Mouse (Mus musculus) testis, adult 2 months (tissue): ENCODE data around the gene Daam1. TPM values are rescaled to one million over a fixed set of nuclear protein-coding genes. Genes with fewer than 3 reads are reported as not detected.

Experiments
- H3K27ac ChIP-seq: fragments of 200-500 bp; 2 replicates; pipeline ENCODE4 v1.5.1; 2012; ENCODE audit warnings: low read depth, low read length; ENCODE audit not compliant: control insufficient read depth, insufficient read depth
- H3K27me3 ChIP-seq: fragments of 200-500 bp; 2 replicates; pipeline ENCODE4 v1.6.1; 2012; ENCODE audit warnings: mild to moderate bottlenecking, low read length, moderate library complexity; ENCODE audit not compliant: control insufficient read depth, insufficient read depth
- H3K36me3 ChIP-seq: fragments of 200-500 bp; 2 replicates; pipeline ENCODE4 v1.6.1; 2012; ENCODE audit warnings: mild to moderate bottlenecking, low read length; ENCODE audit not compliant: control insufficient read depth, insufficient read depth
- H3K4me1 ChIP-seq: fragments of 200-500 bp; 2 replicates; pipeline ENCODE4 v1.6.1; 2012; ENCODE audit warnings: low read length; ENCODE audit not compliant: control insufficient read depth, insufficient read depth
- H3K4me3 ChIP-seq: fragments of 200-500 bp; 2 replicates; pipeline ENCODE4 v1.5.1; 2012; ENCODE audit warnings: low read depth, mild to moderate bottlenecking, low read length, moderate library complexity, mixed read lengths; ENCODE audit not compliant: control insufficient read depth
- CTCF ChIP-seq: fragments of 200-500 bp; IDR thresholded peaks from 2 replicates; pipeline ENCODE4 v1.5.1; 2012; ENCODE audit warnings: low read depth, mild to moderate bottlenecking, inconsistent platforms, low read length, moderate library complexity; ENCODE audit not compliant: control insufficient read depth, insufficient read depth, insufficient replicate concordance
- POLR2A ChIP-seq: fragments of 200-500 bp; IDR thresholded peaks from 2 replicates; pipeline ENCODE4 v1.6.1; 2012; ENCODE audit warnings: low read depth, mild to moderate bottlenecking, inconsistent platforms, low read length, moderate library complexity; ENCODE audit not compliant: control insufficient read depth
- polyA plus RNA-seq: library from polyadenylated mRNA; depleted of rRNA; stranded (reverse); fragments of >200 nt; gene quantifications from 2 replicates; pipeline ENCODE4 v1.2.3, GENCODE M21; 2012

The Daam1 gene
- polyA plus RNA-seq, 1 experiment, result 6.6 TPM

GRCm38 (mm10) chr12:71972619-71973266, 141.9 kb downstream of the Daam1 start:
- Histone ChIP-seq H3K4me3 (no peak overlapping the region), H3K27ac (no peak overlapping the region), H3K27me3 (no peaks in the 10 kb centered on the region), H3K36me3 (peaks cover 2% of the 10 kb centered on the region; the same call in 1 of the 2 replicates), H3K4me1 (no peaks in the 10 kb centered on the region)
- no peak for TF ChIP-seq CTCF
- TF ChIP-seq POLR2A, result no peak

GRCm38 (mm10) chr12:71973577-71973976, 142.7 kb downstream of the Daam1 start:
- Histone ChIP-seq H3K27me3 (no peaks in the 10 kb centered on the region), H3K4me3 (no peak overlapping the region), H3K4me1 (no peaks in the 10 kb centered on the region), H3K27ac (no peak overlapping the region), H3K36me3 (peaks cover 3% of the 10 kb centered on the region; the same call in 1 of the 2 replicates)
- TF ChIP-seq CTCF, result no peak

GRCm38 (mm10) chr12:71975626-71976025, 144.7 kb downstream of the Daam1 start:
- no peaks in the 10 kb centered on the region for H3K4me1 ChIP-seq

GRCm38 (mm10) chr12:71976361-71976960, 145.6 kb downstream of the Daam1 start:
- no peak overlapping the region for H3K27ac ChIP-seq
- H3K27me3 ChIP-seq, result no peaks in the 10 kb centered on the region
- TF ChIP-seq CTCF (no peak), POLR2A (no peak)
- H3K4me1 ChIP-seq, result no peaks in the 10 kb centered on the region
- H3K4me3 ChIP-seq, result no peak overlapping the region
- H3K36me3 ChIP-seq, result peaks cover 2% of the 10 kb centered on the region; the same call in 1 of the 2 replicates

More at GRCm38 (mm10) chr12:71975626-71976025, 144.7 kb downstream of the Daam1 start:
- Histone ChIP-seq H3K27ac (no peak overlapping the region), H3K4me3 (no peak overlapping the region), H3K36me3 (peaks cover 2% of the 10 kb centered on the region; the same call in 1 of the 2 replicates), H3K27me3 (no peaks in the 10 kb centered on the region)
- TF ChIP-seq CTCF (no peak), POLR2A (no peak)

- H3K4me1 ChIP-seq, result no peaks in the 10 kb centered on the region
- H3K36me3 ChIP-seq, result peaks cover 2% of the 10 kb centered on the region; the same call in 1 of the 2 replicates
- H3K27me3 ChIP-seq, result no peaks in the 10 kb centered on the region
- TF ChIP-seq POLR2A, result no peak
- TF ChIP-seq CTCF, result no peak
- H3K27ac ChIP-seq, result no peak overlapping the region
- no peak overlapping the region for H3K4me3 ChIP-seq
These were observed 146.5 kb downstream of the Daam1 start for GRCm38 (mm10) chr12:71977364-71977763.

DNA sequence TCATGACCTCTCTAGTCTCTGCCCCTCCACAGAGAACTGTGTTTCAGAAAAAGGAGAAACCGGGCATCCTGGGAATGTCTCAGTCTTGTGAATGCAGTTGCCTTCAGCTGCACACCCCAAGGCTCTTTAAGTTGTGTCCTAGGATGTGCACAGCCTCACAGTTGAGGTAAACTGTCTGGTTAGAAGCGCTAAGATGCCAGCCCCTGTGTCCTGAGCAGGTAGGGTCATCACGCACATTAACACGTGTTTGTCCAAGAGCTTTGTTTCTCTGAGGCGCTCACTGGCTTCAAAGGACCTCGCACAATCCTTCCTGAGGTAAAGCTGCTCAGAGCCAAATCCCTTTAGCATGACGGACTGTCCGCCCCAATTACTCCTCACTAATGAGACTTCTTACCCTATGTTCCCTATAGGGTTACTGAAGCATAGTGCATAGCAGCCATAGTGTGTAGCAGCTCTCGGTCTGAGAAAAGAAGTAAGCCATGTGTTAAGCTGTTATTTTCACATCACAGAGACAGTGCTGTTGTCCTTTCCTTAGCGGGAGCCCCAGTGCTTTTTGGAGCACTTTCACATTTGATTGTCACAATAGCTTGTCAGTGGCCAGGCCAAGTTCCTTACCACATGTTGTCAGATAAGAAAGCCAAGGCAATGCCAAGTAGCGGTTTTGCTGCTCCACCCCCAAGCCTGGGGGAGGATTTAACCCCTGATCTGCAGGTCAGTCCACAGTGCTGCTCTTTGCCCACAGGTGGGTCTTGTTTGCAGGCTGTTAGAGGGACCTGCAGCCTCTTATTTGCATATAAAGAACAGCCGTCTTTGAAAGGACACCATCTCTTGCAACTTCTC, 147.9 kb downstream of the Daam1 start:
- no peak overlapping the region for H3K4me3 ChIP-seq
- H3K36me3 ChIP-seq, result peaks cover 2% of the 10 kb centered on the region; the same call in 1 of the 2 replicates
- H3K27ac ChIP-seq, result no peak overlapping the region
- TF ChIP-seq POLR2A, result no peak
- TF ChIP-seq CTCF, result no peak
- no peaks in the 10 kb centered on the region for H3K27me3 ChIP-seq
- no peaks in the 10 kb centered on the region for H3K4me1 ChIP-seq

- Histone ChIP-seq H3K27me3 (no peaks in the 10 kb centered on the region), H3K4me3 (no peak overlapping the region), H3K36me3 (peaks cover 2% of the 10 kb centered on the region; the same call in 1 of the 2 replicates), H3K4me1 (no peaks in the 10 kb centered on the region), H3K27ac (no peak overlapping the region)
- TF ChIP-seq CTCF (no peak), POLR2A (no peak)
These were observed 149.3 kb downstream of the Daam1 start for GRCm38 (mm10) chr12:71980166-71980565.

GRCm38 (mm10) chr12:71980746-71981145, 149.9 kb downstream of the Daam1 start:
- no peaks in the 10 kb centered on the region for H3K4me1 ChIP-seq
- no peak for TF ChIP-seq CTCF
- no peak for TF ChIP-seq POLR2A
- no peak overlapping the region for H3K4me3 ChIP-seq
- no peak overlapping the region for H3K27ac ChIP-seq
- H3K27me3 ChIP-seq, result no peaks in the 10 kb centered on the region
- peaks cover 2% of the 10 kb centered on the region; the same call in 1 of the 2 replicates for H3K36me3 ChIP-seq
